Mouse (Mus musculus): Measurements from ENCODE around the gene Sall4. TPM values are rescaled to one million over a fixed set of nuclear protein-coding genes. Genes with fewer than 3 reads are reported as not detected.

The Sall4 gene
- polyA plus RNA-seq, 1 experiment from 2014 or later = 34.6 TPM

- no peaks in the 10 kb centered on the region for H3K36me3 ChIP-seq (replicated peaks)
- H3K27ac ChIP-seq (replicated peaks) = peak overlapping the region; percentile 90
- H3K4me3 ChIP-seq = peak overlapping the region; percentile 89
- H3K4me1 ChIP-seq = peaks cover 20% of the 10 kb centered on the region
- no peaks in the 10 kb centered on the region for H3K27me3 ChIP-seq (replicated peaks; ENCODE audit: low read depth, poor library complexity, severe bottlenecking)
- 5% methylated on average over 101 of the region's 108 CpGs for WGBS
- peak; percentile 87 for DNase-seq (ENCODE audit: low spot score)
- H3K9me3 ChIP-seq = 0 out of 2 replicates have a peak, but pooled peaks cover 4% of the 10 kb centered on the region
Measured at GRCm38 (mm10) chr2:168741273-168742058, 26.3 kb downstream of the Sall4 start.

DNA sequence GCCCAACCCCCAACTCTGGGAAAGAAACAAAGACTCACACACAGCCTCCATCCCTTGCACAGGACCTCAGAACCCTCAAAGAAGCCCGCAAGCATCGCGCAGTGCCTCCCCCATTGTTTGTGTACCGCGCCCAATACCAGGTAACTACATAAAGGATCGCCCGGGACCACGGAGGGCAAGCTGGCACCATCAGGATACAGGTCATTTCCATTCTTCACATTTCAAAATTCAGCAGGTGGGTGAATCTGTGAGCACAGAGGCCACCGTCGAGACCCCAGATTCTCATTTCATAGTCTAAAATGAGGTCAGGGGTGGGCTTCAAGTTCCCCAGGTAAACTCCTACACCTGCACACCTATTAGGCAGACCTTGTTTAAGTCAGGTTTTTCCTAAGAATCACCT lies 27.2 kb downstream of the Sall4 start:
- Histone ChIP-seq H3K36me3 (replicated peaks) (no peaks in the 10 kb centered on the region), H3K4me1 (peaks cover 20% of the 10 kb centered on the region), H3K9me3 (0 out of 2 replicates have a peak, but pooled peaks cover 4% of the 10 kb centered on the region), H3K27me3 (replicated peaks; ENCODE audit: low read depth, poor library complexity, severe bottlenecking) (no peaks in the 10 kb centered on the region), H3K27ac (replicated peaks) (peak overlapping the region; percentile 90; the same call in 1 of the 2 replicates), H3K4me3 (peak overlapping the region; percentile 89)
- 87% methylated on average over 10 of the region's 10 CpGs for WGBS
- DNase-seq (ENCODE audit: low spot score) = no peak

DNA sequence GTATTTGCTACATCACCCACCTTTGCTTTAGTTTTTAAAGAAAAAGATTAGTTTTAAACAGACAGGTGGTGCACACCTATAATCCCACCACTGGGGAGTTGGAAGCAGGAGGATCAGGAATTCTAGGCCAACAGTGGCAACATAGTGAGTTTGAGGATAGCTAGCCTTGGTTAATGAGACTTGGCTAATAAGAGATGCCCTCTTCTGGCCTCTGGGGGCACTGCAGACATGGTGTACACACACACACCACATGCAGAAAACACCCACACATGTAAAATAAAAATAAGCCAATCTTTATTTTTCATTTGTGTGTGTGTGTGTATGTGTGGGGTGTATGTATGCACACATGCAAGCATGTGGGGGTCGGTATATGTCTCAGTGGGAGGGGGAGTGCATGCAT lies 28.9 kb downstream of the Sall4 start:
- Histone ChIP-seq H3K27ac (replicated peaks) (no peak overlapping the region), H3K4me3 (no peak overlapping the region), H3K36me3 (replicated peaks) (no peaks in the 10 kb centered on the region), H3K4me1 (peaks cover 25% of the 10 kb centered on the region), H3K27me3 (replicated peaks; ENCODE audit: low read depth, poor library complexity, severe bottlenecking) (no peaks in the 10 kb centered on the region), H3K9me3 (0 out of 2 replicates have a peak, but pooled peaks cover 4% of the 10 kb centered on the region)
- DNase-seq (ENCODE audit: low spot score) = no peak
- 91% methylated on average over 1 of the region's 1 CpGs for WGBS

DNA sequence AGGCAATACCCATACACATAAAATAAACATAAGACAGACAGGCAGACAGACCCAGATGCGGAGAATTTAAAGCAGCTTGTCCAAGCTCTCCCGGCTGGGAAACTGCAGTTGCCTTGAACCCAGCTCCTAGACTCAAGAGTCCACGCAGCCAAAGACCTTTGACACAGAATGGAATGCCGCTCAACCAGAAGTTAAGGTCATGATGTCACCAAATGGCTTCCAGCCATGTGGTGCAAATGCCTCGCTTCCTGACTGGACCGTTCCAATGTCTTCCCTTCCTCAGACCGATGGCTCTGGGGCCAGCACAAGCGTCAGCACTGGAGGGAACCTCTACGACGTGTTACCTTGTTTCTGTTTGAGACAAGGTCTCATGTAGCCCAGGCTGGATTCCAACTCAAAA lies 29.9 kb downstream of the Sall4 start:
- 0 out of 2 replicates have a peak, but pooled peaks cover 4% of the 10 kb centered on the region for H3K9me3 ChIP-seq
- no peak overlapping the region for H3K4me3 ChIP-seq
- no peak for DNase-seq (ENCODE audit: low spot score)
- H3K36me3 ChIP-seq (replicated peaks) = no peaks in the 10 kb centered on the region
- H3K4me1 ChIP-seq = peaks cover 28% of the 10 kb centered on the region
- H3K27me3 ChIP-seq (replicated peaks; ENCODE audit: low read depth, poor library complexity, severe bottlenecking) = no peaks in the 10 kb centered on the region
- WGBS = 65% methylated on average over 10 of the region's 10 CpGs
- no peak overlapping the region for H3K27ac ChIP-seq (replicated peaks)

GRCm38 (mm10) chr2:168734023-168734422 lies 33.7 kb downstream of the Sall4 start:
- Histone ChIP-seq H3K36me3 (replicated peaks) (no peaks in the 10 kb centered on the region), H3K27me3 (replicated peaks; ENCODE audit: low read depth, poor library complexity, severe bottlenecking) (no peaks in the 10 kb centered on the region), H3K4me1 (peaks cover 33% of the 10 kb centered on the region), H3K4me3 (no peak overlapping the region), H3K27ac (replicated peaks) (0 out of 2 replicates have a peak overlapping the region, but pooled peaks have one; percentile 8), H3K9me3 (no peaks in the 10 kb centered on the region)
- DNase-seq (ENCODE audit: low spot score) = no peak
- 49% methylated on average over 11 of the region's 11 CpGs for WGBS

DNA sequence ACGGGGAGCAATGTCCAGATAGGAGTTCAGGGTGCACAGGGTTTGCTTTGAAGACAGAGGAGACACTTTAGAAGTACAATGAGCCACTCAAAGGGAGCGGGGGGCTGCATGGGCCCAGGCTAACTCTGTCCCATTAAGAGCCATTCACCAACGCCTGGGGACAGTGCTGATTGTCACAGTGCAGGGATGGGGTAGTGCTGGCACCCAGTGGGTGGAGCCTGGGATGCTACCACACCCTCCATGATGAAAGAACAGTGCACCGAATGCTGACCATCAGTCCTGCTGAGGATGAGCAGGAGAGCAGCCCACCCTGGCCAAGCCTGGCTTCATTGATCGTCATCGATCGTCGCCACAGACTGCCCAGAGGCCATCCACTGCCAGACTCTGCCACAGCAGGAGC lies 36.5 kb downstream of the Sall4 start:
- no peak for DNase-seq (ENCODE audit: low spot score)
- H3K4me1 ChIP-seq = peaks cover 29% of the 10 kb centered on the region
- H3K27me3 ChIP-seq (replicated peaks; ENCODE audit: low read depth, poor library complexity, severe bottlenecking) = no peaks in the 10 kb centered on the region
- no peaks in the 10 kb centered on the region for H3K9me3 ChIP-seq
- H3K27ac ChIP-seq (replicated peaks) = no peak overlapping the region
- H3K36me3 ChIP-seq (replicated peaks) = no peaks in the 10 kb centered on the region
- 59% methylated on average over 8 of the region's 8 CpGs for WGBS
- no peak overlapping the region for H3K4me3 ChIP-seq

DNA sequence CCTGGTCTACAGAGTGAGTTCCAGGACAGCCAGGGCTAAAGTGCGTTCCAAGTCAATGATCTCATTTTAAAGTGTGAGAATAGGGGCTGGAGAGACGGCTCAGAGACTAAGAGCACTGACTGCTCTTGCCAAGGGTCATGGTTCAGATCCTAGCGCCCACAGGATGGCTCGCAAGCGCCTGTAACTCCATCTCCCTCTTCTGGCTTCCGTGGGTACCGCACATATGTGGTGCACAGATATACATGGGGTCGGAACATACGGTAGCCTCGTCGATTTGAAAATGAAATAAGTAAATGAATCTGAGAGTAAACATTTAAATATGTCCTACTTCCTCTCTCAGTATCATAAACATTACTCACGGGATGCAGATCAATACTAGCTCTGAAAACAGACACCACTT lies 38.0 kb downstream of the Sall4 start:
- no peaks in the 10 kb centered on the region for H3K9me3 ChIP-seq
- WGBS = 80% methylated on average over 12 of the region's 12 CpGs
- peaks cover 36% of the 10 kb centered on the region for H3K4me1 ChIP-seq
- DNase-seq (ENCODE audit: low spot score) = no peak
- H3K36me3 ChIP-seq (replicated peaks) = no peaks in the 10 kb centered on the region
- no peak overlapping the region for H3K27ac ChIP-seq (replicated peaks)
- H3K4me3 ChIP-seq = no peak overlapping the region
- no peaks in the 10 kb centered on the region for H3K27me3 ChIP-seq (replicated peaks; ENCODE audit: low read depth, poor library complexity, severe bottlenecking)

DNA sequence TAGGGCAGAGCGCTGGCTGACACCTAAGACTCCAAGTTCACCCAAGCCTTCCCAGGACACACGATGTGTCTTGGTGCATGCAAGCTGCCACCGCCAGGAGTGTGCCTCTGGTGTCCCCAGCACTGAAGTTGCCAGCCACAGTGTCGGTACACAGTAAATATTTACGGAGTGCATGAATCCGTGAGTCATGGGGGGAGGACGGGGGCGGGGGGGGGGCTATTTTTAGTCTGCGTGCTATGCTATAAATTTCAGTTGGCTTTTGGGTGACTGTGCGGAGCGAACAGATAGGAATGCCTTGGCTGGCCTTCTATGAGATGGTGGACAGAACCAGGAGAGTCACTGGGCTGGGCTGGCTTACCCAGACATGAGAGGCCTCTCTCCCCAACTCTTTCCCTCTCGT lies 39.7 kb downstream of the Sall4 start:
- DNase-seq (ENCODE audit: low spot score) = no peak
- 86% methylated on average over 12 of the region's 12 CpGs for WGBS
- no peaks in the 10 kb centered on the region for H3K27me3 ChIP-seq (replicated peaks; ENCODE audit: low read depth, poor library complexity, severe bottlenecking)
- H3K4me3 ChIP-seq = no peak overlapping the region
- no peaks in the 10 kb centered on the region for H3K9me3 ChIP-seq
- H3K27ac ChIP-seq (replicated peaks) = peak overlapping the region; percentile 48; the same call in 1 of the 2 replicates
- peaks cover 28% of the 10 kb centered on the region for H3K4me1 ChIP-seq
- no peaks in the 10 kb centered on the region for H3K36me3 ChIP-seq (replicated peaks)

GRCm38 (mm10) chr2:168726007-168726406 lies 41.7 kb downstream of the Sall4 start:
- Histone ChIP-seq H3K27me3 (replicated peaks; ENCODE audit: low read depth, poor library complexity, severe bottlenecking) (no peaks in the 10 kb centered on the region), H3K9me3 (no peaks in the 10 kb centered on the region), H3K4me1 (peaks cover 18% of the 10 kb centered on the region), H3K27ac (replicated peaks) (no peak overlapping the region), H3K36me3 (replicated peaks) (no peaks in the 10 kb centered on the region), H3K4me3 (no peak overlapping the region)
- 65% methylated on average over 6 of the region's 6 CpGs for WGBS
- peak; percentile 77 for DNase-seq (ENCODE audit: low spot score)

GRCm38 (mm10) chr2:168721313-168721712 lies 46.4 kb downstream of the Sall4 start:
- no peak for DNase-seq (ENCODE audit: low spot score)
- 91% methylated on average over 14 of the region's 14 CpGs for WGBS
- Histone ChIP-seq H3K27ac (replicated peaks) (no peak overlapping the region), H3K9me3 (no peaks in the 10 kb centered on the region), H3K4me1 (peaks cover 24% of the 10 kb centered on the region), H3K4me3 (no peak overlapping the region), H3K36me3 (replicated peaks) (no peaks in the 10 kb centered on the region), H3K27me3 (replicated peaks; ENCODE audit: low read depth, poor library complexity, severe bottlenecking) (no peaks in the 10 kb centered on the region)

GRCm38 (mm10) chr2:168719742-168720141 lies 48.0 kb downstream of the Sall4 start:
- 74% methylated on average over 4 of the region's 4 CpGs for WGBS
- Histone ChIP-seq H3K4me1 (peaks cover 16% of the 10 kb centered on the region; the same call in 1 of the 2 replicates), H3K4me3 (no peak overlapping the region), H3K27ac (replicated peaks) (no peak overlapping the region), H3K36me3 (replicated peaks) (no peaks in the 10 kb centered on the region), H3K9me3 (no peaks in the 10 kb centered on the region), H3K27me3 (replicated peaks; ENCODE audit: low read depth, poor library complexity, severe bottlenecking) (no peaks in the 10 kb centered on the region)
- no peak for DNase-seq (ENCODE audit: low spot score)

DNA sequence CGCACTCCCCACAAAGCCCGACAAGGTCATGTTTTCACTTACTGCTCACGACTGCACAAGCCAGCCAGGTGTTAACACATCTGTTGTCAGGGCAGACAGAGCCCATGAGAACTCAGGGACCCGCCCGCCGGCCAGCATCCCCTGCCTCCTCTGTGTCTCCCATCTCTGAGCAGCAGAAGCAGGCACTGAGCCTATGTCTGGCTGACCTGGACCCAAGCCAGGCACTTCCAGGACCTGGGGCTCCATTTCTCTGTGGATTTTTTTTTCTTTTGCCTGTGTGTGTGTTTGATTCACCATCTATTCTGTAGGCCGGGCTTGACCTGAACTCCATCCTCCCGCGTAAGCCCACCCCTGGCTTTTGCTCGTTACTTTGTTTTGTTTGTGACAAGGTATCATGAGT lies 49.0 kb downstream of the Sall4 start:
- H3K27ac ChIP-seq (replicated peaks) = no peak overlapping the region
- H3K27me3 ChIP-seq (replicated peaks; ENCODE audit: low read depth, poor library complexity, severe bottlenecking) = no peaks in the 10 kb centered on the region
- DNase-seq (ENCODE audit: low spot score) = no peak
- no peak overlapping the region for H3K4me3 ChIP-seq
- H3K4me1 ChIP-seq = peaks cover 16% of the 10 kb centered on the region; the same call in 1 of the 2 replicates
- no peaks in the 10 kb centered on the region for H3K9me3 ChIP-seq
- WGBS = 77% methylated on average over 10 of the region's 10 CpGs
- H3K36me3 ChIP-seq (replicated peaks) = no peaks in the 10 kb centered on the region

DNA sequence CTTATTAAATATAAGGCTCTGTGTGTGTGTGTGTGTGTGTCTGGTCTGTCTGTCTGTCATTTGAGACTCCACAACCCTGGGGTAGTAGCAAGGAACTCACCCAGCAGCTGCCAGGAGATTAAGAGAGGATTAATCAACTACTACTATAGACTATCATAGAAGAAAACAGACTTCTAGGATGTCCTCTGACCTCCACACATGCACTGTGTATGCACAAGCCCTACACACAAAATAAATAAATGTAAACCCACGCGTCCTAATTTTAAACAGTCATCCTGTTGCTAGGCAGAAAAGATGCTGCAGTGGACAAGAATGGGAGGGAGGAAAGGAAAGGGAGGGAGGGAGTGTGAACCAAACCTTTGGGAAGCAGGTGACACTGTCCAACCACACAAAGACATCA lies 49.5 kb downstream of the Sall4 start:
- DNase-seq (ENCODE audit: low spot score) = no peak

More for the DNA sequence above, 49.5 kb downstream of the Sall4 start:
- Histone ChIP-seq H3K4me1 (peaks cover 16% of the 10 kb centered on the region; the same call in 1 of the 2 replicates), H3K4me3 (no peak overlapping the region), H3K27ac (replicated peaks) (no peak overlapping the region), H3K27me3 (replicated peaks; ENCODE audit: low read depth, poor library complexity, severe bottlenecking) (no peaks in the 10 kb centered on the region), H3K9me3 (no peaks in the 10 kb centered on the region), H3K36me3 (replicated peaks) (no peaks in the 10 kb centered on the region)
- 72% methylated on average over 2 of the region's 2 CpGs for WGBS

Data from embryonic facial prominence, embryonic 10.5 days (tissue).